Mouse (Mus musculus) intestine, embryonic 14.5 days (tissue): ENCODE measurements around the gene Tpk1. TPM values are rescaled to one million over a fixed set of nuclear protein-coding genes. Genes with fewer than 3 reads are reported as not detected.

Experiments used
- ATAC-seq: fragments of 200-750 bp; cut with Nextera tagmentation; replicated peaks from 2 replicates; pipeline ENCODE4 v1.8.0; 2017; ENCODE audit warnings: low read depth, moderate number of reproducible peaks, moderate TSS enrichment, moderate library complexity; ENCODE audit not compliant: low FRiP score, low TSS enrichment
- DNase-seq: peaks from one replicate; pipeline ENCODE4 v3.0.0-alpha.2; 2018; ENCODE audit warnings: low spot score
- H3K27ac ChIP-seq: fragments of 300-500 bp; sonication (generic); 2 replicates; pipeline ENCODE4 v1.5.1; 2014; ENCODE audit warnings: low read depth, mild to moderate bottlenecking, control low read depth
- H3K27me3 ChIP-seq: fragments of 300-500 bp; sonication (generic); replicated peaks from 2 replicates; pipeline ENCODE4 v1.6.1; 2014; ENCODE audit warnings: low read length, control low read depth; ENCODE audit not compliant: control insufficient read depth, insufficient read depth
- H3K36me3 ChIP-seq: fragments of 300-500 bp; sonication (generic); 2 replicates; pipeline ENCODE4 v1.6.1; 2014; ENCODE audit warnings: low read length, control low read depth; ENCODE audit not compliant: control insufficient read depth, insufficient read depth
- H3K4me1 ChIP-seq: fragments of 300-500 bp; sonication (generic); replicated peaks from 2 replicates; pipeline ENCODE4 v1.6.1; 2014; ENCODE audit warnings: low read length, control low read depth, mixed read lengths; ENCODE audit not compliant: control insufficient read depth, insufficient read depth
- H3K4me2 ChIP-seq: fragments of 300-500 bp; sonication (generic); 2 replicates; pipeline ENCODE4 v1.6.1; 2014; ENCODE audit warnings: low read length
- H3K4me3 ChIP-seq: fragments of 300-500 bp; sonication (generic); 2 replicates; pipeline ENCODE4 v1.5.1; 2014; ENCODE audit warnings: low read depth, low read length, control low read depth, mixed read lengths
- H3K9ac ChIP-seq: fragments of 300-500 bp; sonication (generic); 2 replicates; pipeline ENCODE4 v1.6.1; 2014; ENCODE audit warnings: mild to moderate bottlenecking, low read length
- H3K9me3 ChIP-seq: fragments of 300-500 bp; sonication (generic); 2 replicates; pipeline ENCODE4 v1.6.1; 2016; ENCODE audit warnings: low read length, control low read depth; ENCODE audit not compliant: control insufficient read depth
- WGBS: fragments of 180-500 bp; shearing (Covaris S2); extraction: QIAGEN DNeasy Blood & Tissue Kit; methylation state at CpG from one replicate; pipeline ENCODE4 v1.1.7; 2014; 5-methylcytosine and 5-hydroxymethylcytosine counted together
- polyA plus RNA-seq: library from polyadenylated mRNA; unstranded; fragments of >200 nt; fragmentation: Nextera tagmentation; extraction: Ambion mirVana; gene quantifications from 2 replicates; pipeline ENCODE4 v1.2.1, GENCODE M21; 2014

Tpk1 gene
- polyA plus RNA-seq, 1 experiment from 2014 or later = 11.8 TPM

DNA sequence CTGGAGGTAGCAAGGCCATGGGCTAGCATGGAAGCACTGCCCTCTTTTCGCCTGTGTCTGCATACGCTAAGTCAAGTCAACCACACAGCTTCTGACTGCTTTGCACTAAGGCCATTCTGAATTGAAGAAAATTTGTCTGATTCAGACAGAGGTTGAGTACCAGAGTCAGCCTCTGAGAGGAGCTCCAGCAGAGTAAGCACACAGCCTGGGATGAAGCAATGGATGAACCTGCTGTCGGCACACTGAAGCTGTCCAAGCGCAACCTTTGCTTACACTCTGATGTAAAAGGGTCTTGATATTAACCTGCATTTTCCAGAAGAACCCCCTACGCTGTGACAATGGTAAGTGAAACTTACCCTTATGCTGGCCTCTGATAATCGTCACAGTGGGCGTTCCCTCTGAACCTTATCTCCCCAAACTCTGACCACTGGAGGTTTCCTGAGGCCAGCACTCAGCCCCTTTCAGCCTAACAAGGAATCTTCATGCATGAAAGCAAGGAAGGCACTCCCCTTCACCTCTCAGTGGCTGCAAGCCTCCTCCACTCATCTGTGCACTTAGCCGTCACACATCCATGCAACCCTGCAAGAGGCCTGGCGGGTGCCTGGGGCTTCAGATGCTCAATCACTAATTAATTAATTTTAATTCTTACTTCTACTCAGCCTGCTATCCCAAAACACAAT lies 311.4 kb downstream of the Tpk1 start:
- ATAC-seq (no peak), DNase-seq (no peak)
- H3K36me3 ChIP-seq = no peaks in the 10 kb centered on the region
- WGBS = 80% methylated on average over 9 of the region's 9 CpGs
- no peaks in the 10 kb centered on the region for H3K4me1 ChIP-seq
- no peaks in the 10 kb centered on the region for H3K27me3 ChIP-seq
- no peak overlapping the region for H3K9ac ChIP-seq
- H3K27ac ChIP-seq = no peak overlapping the region
- no peaks in the 10 kb centered on the region for H3K9me3 ChIP-seq
- no peak overlapping the region for H3K4me2 ChIP-seq
- no peak overlapping the region for H3K4me3 ChIP-seq

DNA sequence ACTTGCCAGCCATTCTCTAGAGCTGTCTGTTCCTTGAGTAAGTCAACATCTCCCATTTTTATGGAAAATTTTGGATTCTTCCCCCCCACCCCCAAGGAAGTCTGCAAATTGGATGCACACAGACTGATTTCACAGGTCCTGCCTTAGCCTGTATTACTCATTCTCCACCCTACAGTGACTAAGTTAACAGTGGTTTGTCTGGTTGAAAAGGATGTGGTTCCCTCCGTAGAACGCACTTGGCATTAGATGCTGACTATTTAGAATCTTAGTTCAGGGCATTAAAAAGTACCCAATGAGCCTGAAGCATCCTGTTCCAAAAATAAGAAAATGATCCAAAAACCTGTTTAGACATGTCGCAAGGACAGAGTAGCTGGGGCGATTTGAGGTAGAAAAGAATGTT lies 312.6 kb downstream of the Tpk1 start:
- H3K27me3 ChIP-seq = no peaks in the 10 kb centered on the region
- ATAC-seq = no peak
- no peaks in the 10 kb centered on the region for H3K9me3 ChIP-seq
- no peak overlapping the region for H3K4me3 ChIP-seq
- no peak overlapping the region for H3K4me2 ChIP-seq
- no peak for DNase-seq
- no peak overlapping the region for H3K9ac ChIP-seq
- no peaks in the 10 kb centered on the region for H3K4me1 ChIP-seq
- H3K36me3 ChIP-seq = no peaks in the 10 kb centered on the region
- no peak overlapping the region for H3K27ac ChIP-seq
- 93% methylated on average over 4 of the region's 4 CpGs for WGBS

DNA sequence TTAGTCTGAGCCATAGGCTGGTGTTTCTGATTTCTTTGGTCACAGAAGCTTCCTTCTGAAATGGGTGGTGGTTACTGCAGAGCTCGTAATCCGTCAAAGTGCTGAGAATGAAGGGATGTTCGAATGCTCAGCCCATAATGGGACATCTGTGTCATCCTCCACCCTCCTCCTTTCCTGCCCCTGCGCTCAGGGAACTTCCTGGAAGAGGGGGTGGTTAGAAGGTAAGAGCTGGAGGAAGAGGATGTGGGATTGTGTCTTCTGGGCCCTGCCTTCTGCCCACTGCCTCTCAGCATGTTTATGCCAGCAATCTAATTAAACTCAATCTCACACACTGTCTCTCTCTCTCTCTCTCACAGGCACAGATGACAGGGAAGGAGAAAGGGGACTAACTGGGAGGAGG lies 317.0 kb downstream of the Tpk1 start:
- 54% methylated on average over 4 of the region's 4 CpGs for WGBS
- Histone ChIP-seq H3K4me2 (no peak overlapping the region), H3K9ac (no peak overlapping the region), H3K36me3 (no peaks in the 10 kb centered on the region), H3K9me3 (no peaks in the 10 kb centered on the region), H3K27me3 (no peaks in the 10 kb centered on the region), H3K4me3 (no peak overlapping the region), H3K27ac (no peak overlapping the region), H3K4me1 (no peaks in the 10 kb centered on the region)
- ATAC-seq = no peak
- no peak for DNase-seq

DNA sequence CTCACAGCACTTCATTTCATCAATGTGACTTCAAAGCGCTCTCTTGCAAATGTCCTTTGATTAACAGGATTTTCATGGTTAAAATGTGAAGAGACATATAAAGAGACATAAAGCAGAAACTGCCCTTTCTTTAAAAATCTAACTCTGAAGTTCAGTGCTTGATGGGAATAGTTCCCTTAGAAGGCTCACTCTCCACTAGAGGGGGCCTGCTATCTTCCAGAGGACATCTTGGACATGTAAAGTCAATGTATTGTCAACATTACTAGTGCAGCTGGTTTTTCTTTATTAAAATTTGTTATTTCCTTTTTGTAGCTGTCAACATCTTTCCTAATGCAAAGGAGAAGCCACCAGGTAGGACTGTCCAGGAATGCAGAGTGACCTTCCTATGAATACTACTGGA lies 318.4 kb downstream of the Tpk1 start:
- DNase-seq = no peak
- no peak overlapping the region for H3K27ac ChIP-seq
- no peaks in the 10 kb centered on the region for H3K9me3 ChIP-seq
- H3K4me2 ChIP-seq = no peak overlapping the region
- no peaks in the 10 kb centered on the region for H3K36me3 ChIP-seq
- no peaks in the 10 kb centered on the region for H3K4me1 ChIP-seq
- 90% methylated on average over 1 of the region's 1 CpGs for WGBS
- H3K4me3 ChIP-seq = no peak overlapping the region
- H3K27me3 ChIP-seq = no peaks in the 10 kb centered on the region
- no peak overlapping the region for H3K9ac ChIP-seq
- ATAC-seq = no peak

- peaks cover 4% of the 10 kb centered on the region; the same call in 1 of the 2 replicates for H3K4me1 ChIP-seq
- H3K27ac ChIP-seq = no peak overlapping the region
- H3K4me2 ChIP-seq = no peak overlapping the region
- H3K9me3 ChIP-seq = no peaks in the 10 kb centered on the region
- 71% methylated on average over 1 of the region's 1 CpGs for WGBS
- no peak overlapping the region for H3K4me3 ChIP-seq
- no peaks in the 10 kb centered on the region for H3K36me3 ChIP-seq
- no peak overlapping the region for H3K9ac ChIP-seq
- DNase-seq (no peak), ATAC-seq (no peak)
- no peaks in the 10 kb centered on the region for H3K27me3 ChIP-seq
These were observed 323.1 kb downstream of the Tpk1 start for GRCm38 (mm10) chr6:43343006-43343405.

GRCm38 (mm10) chr6:43342386-43342785 lies 323.7 kb downstream of the Tpk1 start:
- WGBS = 35% methylated on average over 2 of the region's 2 CpGs
- Histone ChIP-seq H3K9me3 (no peaks in the 10 kb centered on the region), H3K27ac (no peak overlapping the region), H3K36me3 (no peaks in the 10 kb centered on the region), H3K27me3 (no peaks in the 10 kb centered on the region), H3K9ac (no peak overlapping the region), H3K4me1 (peaks cover 4% of the 10 kb centered on the region; the same call in 1 of the 2 replicates), H3K4me2 (no peak overlapping the region), H3K4me3 (no peak overlapping the region)
- DNase-seq = no peak
- ATAC-seq = no peak

DNA sequence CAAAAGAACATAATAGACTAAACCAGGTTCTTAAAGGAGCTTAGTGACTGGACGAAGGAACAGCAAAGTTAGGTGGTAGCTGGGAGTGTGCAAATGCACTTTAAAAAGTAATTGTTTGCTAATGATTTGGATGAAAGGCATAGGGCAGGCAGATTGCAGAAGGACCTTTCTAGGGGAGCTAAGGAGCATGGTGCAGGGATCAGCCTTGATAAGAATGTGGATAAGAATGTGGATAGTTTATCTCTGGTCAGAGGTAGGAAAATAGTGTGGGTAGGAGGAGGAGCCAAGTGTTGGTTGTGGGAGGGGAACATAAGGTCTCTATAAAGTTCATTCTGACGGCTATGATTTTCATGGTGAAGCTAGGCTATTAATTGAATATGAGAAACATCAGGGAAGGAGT lies 327.3 kb downstream of the Tpk1 start:
- H3K36me3 ChIP-seq = no peaks in the 10 kb centered on the region
- no peak overlapping the region for H3K4me2 ChIP-seq
- H3K9ac ChIP-seq = no peak overlapping the region
- H3K27ac ChIP-seq = no peak overlapping the region
- no peak overlapping the region for H3K4me3 ChIP-seq
- no peaks in the 10 kb centered on the region for H3K9me3 ChIP-seq
- no peaks in the 10 kb centered on the region for H3K27me3 ChIP-seq
- no peak for ATAC-seq
- WGBS = 61% methylated on average over 2 of the region's 2 CpGs
- peaks cover 4% of the 10 kb centered on the region; the same call in 1 of the 2 replicates for H3K4me1 ChIP-seq
- no peak for DNase-seq

DNA sequence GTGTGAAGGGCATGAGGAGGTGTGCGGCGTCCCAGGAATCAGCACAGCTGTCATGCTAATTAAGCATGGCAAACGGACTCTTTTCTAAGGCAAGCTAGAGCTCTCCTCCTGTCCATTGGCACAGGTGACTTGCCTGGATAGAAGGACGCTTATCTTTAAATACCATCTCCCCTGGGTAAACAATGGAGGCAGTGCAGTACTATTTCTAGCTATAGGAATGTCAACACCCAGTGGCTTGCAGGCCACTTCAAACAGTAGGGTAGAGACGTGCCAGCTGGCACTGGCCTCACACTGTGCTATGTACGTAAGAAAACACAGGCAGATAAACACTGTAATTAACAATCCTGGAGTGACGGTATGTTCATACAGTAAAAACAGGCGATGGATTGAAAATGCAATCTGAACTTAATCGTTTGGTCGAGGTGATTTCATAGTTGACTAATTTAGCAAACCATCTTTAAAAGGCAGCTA lies 328.6 kb downstream of the Tpk1 start:
- Histone ChIP-seq H3K27ac (no peak overlapping the region), H3K4me1 (peaks cover 3% of the 10 kb centered on the region; the same call in 1 of the 2 replicates), H3K27me3 (no peaks in the 10 kb centered on the region), H3K4me2 (no peak overlapping the region), H3K9me3 (no peaks in the 10 kb centered on the region), H3K4me3 (no peak overlapping the region), H3K9ac (no peak overlapping the region), H3K36me3 (no peaks in the 10 kb centered on the region)
- ATAC-seq = peak; percentile 50; the same call in 1 of the 2 replicates
- DNase-seq = no peak
- 35% methylated on average over 10 of the region's 10 CpGs for WGBS

DNA sequence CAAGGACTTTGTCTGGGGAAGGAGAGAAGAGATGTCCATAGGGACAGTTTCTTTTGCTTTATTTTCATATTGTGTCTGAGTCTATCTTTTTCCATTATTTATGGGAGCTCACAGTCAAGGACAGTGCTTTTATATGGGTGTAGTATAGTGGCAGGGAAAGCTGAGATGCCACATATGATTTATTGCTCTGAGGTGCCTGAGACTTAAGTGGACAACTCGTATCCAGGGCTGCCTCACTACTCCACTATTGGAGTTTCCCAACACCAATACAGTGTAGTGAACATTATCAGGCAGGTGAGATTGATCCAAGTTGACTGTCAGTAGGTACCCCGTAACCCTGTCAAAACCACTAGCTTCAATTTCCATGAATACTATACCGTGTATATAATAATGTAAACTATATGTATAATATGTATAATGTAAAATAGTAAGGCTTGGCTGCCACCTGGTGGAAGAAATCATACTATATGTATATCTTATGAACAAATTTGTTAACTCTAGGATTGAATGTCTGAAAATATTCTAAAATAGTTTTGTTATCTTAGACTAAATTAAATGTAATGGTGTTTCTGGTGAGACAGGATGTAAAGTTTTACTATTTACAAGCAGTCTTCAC lies 330.4 kb downstream of the Tpk1 start:
- no peak overlapping the region for H3K27ac ChIP-seq
- no peaks in the 10 kb centered on the region for H3K4me1 ChIP-seq
- H3K9me3 ChIP-seq = no peaks in the 10 kb centered on the region
- H3K27me3 ChIP-seq = no peaks in the 10 kb centered on the region
- DNase-seq (no peak), ATAC-seq (no peak; the same call in 1 of the 2 replicates)
- H3K4me2 ChIP-seq = no peak overlapping the region
- 51% methylated on average over 3 of the region's 3 CpGs for WGBS
- H3K9ac ChIP-seq = no peak overlapping the region
- H3K4me3 ChIP-seq = no peak overlapping the region
- H3K36me3 ChIP-seq = no peaks in the 10 kb centered on the region
